Mouse (Mus musculus): ENCODE results near the gene Fgd1.

DNA sequence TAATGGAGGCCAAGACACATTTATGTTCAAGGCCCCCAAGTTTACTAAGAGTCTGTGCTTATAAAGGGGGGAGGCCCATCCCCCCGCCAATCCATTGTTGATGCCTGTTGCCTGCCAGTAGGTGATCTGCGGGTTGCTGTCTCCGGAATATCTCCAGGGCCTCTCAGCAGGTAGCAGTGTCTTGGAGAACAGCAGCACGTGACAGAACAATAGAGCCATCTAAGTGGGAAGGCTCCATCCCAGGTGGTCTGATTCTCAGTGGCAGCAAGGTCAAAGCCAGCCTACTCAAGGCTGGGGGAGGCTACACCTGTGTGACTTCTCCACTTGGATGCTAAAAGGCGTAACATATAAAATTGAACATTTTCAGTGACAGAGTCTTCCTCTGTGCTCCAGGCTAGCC, 4.7 kb upstream of the Fgd1 start:
- TF ChIP-seq GATA1 (IDR thresholded peaks at IDR 0.05; ENCODE audit: low read length) (no peak), TAL1 (IDR thresholded peaks at IDR 0.05; ENCODE audit: low read length) (no peak)

Measured in erythroblast, embryonic 14.5 days (primary cell).